Mouse (Mus musculus): Measurements from ENCODE around the gene Tti1.

DNA sequence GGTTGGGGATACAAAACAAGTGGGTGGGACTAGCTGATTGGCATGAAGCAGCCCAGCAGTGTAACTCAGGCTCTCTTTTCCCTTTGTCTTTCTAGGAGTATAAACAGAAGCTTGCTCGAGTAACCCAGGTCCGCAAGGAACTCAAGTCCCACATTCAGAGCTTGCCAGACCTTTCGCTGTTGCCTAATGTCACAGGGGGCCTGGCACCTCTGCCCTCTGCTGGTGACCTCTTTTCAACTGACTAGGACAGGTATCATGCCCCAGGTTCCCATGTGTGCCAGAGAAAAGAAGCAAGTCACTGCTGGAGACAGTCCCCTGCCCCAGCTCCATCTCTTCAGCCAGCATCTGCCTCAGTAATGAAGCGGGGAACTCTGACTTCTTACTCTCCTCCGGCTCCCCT is 46.6 kb upstream of the Tti1 start:
- TF ChIP-seq CTCF (IDR thresholded peaks at IDR 0.05; ENCODE audit: insufficient read depth, low read length) (no peak), POLR2A (IDR thresholded peaks at IDR 0.05; ENCODE audit: borderline replicate concordance, extremely low read depth, low read depth, low read length) (no peak)
